Mouse (Mus musculus) testis, postnatal 14 days (tissue): Measurements from ENCODE around the gene Fuca1.
A peak's percentile ranks its signal among the peaks of the same experiment; 100 is the strongest.

Source experiments
- DNase-seq: peaks from one replicate; pipeline ENCODE4 v3.0.0; 2021; ENCODE audit warnings: low spot score

Gene Fuca1

GRCm38 (mm10) chr4:135889146-135889883, 31.2 kb upstream of the Fuca1 start:
- no peak for DNase-seq

DNA sequence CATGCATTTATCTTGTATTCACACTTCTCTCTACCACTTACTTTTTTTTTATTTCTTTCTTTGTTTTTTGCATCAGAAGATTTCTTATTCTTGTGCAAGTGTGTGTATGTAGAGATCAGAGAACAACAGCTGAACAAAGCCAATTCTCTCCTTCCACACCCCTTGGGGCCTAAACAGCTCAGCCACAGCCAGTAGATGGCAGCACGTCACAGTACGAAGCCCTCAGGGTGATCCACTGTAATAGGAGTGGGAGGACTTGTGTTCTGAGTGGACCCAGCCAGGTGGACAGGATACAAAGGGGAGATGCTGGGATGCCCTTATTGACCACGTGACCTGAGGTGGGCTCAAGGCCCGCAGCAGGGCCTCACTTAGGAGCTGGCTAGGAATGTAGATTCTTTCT, 30.7 kb upstream of the Fuca1 start:
- peak; percentile 53 for DNase-seq

DNA sequence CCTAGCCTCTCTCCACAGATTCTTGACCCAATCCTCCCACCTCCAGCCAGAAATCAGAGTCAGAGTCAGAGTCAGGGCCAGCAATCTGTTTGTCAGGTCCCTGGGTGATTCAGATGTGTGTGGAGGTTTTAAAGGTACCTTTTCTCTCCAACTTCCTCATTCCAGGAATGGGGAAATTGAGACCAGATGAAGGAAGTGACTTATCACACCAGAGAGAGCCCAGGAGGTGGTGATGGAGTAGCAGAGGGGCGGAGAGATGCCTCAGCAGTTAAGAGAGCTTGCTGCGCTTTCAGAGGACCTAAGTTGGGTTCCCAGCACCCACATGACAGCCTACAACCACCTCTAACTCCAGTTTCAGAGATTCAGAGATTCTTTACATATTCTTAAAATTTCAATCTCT, 29.0 kb upstream of the Fuca1 start:
- DNase-seq, result no peak

DNA sequence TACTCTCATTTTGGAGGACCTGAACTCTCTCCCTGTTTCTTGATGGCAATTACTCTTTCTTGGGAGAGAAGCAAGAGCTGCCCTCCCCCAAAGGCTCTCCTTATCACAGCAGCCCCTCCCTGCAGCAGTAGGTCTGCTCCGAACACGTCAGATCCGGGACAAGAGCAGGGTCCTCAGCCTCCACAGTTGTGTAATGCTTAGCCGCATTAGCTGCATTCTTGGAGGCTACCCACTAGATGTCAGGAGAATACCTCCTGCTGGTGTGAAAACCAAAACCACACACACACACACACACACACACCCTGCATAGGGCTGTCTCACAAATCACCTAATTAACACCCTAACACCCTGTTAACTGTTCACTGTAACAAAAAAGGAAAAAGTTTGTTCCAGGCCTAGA, 27.7 kb upstream of the Fuca1 start:
- DNase-seq, result no peak

DNA sequence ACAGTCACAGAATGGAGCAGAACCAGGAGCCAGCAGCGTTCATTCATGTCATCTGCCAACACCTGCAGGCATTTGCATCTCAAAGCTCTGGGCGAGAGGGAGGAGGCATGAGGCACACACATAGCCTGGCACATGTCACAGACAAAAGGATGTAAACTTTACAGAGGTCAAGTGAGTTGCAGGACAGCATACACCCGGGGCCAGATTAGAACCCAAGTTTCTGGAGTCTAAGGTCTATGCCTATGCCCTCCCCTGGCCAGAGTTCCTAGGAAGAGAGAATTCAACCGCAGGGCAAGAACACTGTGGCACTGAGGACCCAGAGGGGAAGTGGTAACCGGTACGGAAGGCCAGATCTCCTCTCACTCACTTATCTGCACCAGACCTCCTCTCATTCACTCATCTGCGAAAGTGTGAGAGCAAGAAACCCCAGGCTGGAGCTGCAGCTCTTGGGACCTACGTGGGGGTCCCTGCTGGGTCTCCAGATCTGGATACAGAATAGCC, 25.4 kb upstream of the Fuca1 start, which contains the start of gene Cnr2:
Cnr2 (plus strand) TSS at position 324 of the 501 bp plus-strand sequence.
- no peak for DNase-seq

DNA sequence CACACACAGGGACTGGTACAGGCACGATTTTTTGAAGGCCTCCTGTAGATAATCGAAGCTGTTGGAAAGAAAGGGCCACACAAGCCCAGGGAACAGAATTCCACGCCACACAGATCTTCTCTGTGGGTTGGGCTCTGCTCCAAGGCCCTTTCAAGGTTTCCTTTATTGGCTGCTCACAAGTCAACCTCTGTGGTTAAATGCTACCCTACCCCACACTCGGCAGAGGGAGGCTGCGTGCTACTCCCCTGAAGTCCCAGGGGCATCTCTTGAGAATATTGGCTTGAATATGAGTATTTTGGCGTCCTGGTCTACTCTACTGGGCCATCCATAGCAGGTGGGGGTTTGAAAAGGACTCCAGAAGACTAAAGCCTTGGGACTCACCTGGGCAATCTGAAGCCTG, 24.4 kb upstream of the Fuca1 start:
- no peak for DNase-seq

DNA sequence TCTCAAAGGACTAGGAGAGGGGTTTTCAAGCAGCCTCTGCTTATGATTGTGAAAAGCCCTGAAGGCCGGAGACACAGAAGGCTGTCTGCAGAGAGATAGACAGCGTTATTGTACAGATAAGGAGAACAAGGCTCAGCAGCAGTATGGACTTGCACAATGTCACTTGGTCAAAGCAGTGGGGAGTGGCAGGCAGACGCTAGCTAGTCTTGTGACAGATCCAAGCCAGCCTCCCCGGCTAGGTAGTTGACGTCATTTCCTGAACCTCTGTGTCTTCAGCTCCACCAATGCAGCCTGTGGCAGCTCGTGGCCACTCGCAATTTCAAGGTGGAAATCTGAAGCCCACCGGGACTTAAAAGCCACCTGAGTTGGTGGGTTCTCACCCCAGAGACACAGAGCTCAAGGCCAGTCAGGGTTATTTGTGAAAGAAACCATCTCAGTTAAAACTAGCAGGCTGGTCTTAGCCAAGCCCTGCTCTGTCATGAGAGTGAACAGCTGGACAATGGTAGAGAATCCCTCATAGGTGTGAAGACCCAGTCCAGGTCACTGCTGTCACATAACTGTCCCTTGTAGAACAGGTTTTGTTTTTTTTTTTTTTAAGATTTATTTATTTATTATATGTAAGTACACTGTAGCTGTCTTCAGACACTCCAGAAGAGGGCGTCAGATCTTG, 22.0 kb upstream of the Fuca1 start:
- no peak for DNase-seq

- no peak for DNase-seq
These were observed 21.5 kb upstream of the Fuca1 start for GRCm38 (mm10) chr4:135899050-135899448.

- DNase-seq, result no peak
These were observed 20.5 kb upstream of the Fuca1 start for GRCm38 (mm10) chr4:135900008-135900407.

DNA sequence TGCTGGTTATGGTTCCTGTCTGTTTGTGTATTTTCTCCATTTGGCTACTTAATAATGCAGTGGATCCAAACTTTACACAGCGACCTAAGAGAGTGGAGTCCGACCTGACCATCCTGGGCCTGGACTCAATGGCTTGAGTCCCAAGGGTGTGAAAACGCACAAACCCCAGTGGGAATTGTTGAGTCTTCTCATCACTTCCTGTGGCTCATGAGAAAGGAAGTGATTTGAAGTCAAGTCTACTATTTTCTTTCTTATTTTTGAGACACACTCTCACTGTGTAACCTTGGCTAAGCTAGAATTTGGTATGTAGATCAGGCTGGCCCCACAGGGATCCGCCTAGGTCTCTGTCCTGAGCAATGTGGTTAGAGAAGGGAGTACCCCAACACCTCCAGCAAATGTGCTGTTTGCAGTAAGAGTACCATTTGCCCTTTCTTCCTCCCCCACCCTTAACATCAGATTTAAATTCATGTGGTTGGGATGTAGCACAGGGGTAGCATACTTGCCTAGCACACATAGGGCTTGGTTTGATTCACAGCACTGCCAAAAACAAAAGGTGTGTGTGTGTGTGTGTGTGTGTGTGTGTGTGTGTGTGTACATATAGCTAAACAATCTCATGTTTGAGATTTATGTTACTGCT, 17.8 kb upstream of the Fuca1 start:
- no peak for DNase-seq

DNA sequence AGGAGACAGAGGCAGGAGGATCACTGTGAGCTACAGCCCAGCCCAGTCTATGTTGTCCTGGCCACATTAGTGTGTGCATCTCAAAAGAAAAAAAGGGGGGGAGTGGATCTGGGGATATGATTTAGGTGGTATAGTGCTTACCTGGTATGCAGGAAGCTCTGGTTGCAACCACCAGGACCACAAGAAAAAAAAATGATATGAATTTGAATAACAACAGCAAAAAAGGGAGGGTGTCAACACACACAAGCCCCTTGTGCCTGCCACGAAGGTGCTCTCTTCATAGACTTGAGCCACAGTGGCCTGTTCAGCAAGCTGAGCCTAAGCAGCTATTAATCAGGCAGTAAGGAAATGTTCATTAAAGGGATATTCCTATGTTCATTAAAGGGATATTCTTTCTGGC, 15.7 kb upstream of the Fuca1 start:
- DNase-seq, result no peak

DNA sequence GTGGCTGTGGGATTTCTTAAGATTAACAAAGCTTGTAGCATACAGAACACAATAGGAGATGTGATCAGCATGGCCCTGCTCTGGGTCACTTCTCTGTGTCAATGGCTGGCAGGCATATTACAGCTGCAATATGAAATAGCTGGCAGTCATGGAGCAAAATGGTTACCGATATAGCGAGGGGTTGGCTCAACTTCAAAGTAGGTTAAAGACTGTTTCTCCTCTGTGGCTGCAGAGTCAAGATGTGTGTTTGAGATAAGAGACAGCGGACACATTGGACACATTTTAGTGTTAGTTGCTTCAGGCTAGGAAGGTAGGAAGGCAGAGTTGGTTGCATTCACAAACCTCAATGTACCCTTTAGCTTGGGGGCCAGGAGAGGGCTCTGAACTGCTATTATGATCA, 13.9 kb upstream of the Fuca1 start:
- no peak for DNase-seq

DNA sequence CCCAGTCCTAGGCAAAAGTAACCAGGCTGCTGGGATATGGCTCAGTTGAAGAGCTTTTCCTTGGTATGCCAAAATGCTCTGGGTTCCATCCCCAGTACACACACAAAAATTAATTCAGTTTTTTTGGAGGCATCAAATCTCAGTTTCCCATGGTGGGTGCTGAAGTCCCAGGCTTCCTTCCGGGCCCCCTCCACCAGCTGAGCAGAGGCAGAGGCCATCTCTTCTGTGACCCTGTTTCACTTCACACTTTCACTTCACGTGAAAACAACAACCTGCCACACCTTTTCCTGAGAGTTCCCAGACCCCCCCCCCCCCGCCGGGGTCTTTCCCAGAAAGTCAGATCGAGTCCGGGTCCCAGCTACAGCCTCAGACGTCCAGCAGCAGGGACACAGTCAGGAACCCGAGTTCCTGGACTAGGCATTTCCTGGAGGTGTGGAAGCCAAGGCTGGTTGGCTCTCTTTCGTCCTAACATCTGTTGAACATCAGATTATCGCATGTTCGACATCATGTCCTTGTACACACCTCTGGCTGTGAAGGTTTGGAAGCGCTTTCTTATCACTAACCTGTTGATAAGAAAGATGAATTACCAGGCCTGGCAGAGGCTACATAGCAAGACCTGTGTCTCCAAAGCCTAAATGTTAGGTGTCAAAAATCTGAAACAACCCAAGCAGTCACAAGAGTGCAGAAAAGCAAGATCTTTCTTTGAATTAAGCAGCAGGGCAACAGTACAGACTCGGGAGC, 11.0 kb upstream of the Fuca1 start:
- DNase-seq, result no peak

DNA sequence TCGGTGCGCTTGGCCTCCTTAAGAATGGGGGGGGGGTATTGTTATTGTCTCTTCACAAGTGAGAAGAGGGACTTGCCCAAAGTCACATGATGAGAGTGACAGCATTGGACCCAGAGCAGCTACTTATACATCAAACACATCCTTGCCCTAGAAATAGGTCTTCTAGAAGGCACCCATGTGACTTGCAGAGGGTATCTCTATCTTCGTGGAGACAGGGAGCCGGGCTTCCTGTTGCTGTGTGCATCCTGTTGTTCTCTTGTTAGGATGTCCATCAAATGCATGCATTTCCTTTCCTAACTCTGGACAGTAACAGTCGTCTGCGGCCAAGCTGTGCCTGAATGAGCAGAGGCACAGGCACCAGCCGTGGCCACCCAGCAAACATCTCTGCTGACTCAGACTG, 9.0 kb upstream of the Fuca1 start:
- no peak for DNase-seq

GRCm38 (mm10) chr4:135912164-135912563, 8.4 kb upstream of the Fuca1 start:
- DNase-seq, result no peak

- DNase-seq, result no peak
These were observed 7.7 kb upstream of the Fuca1 start for GRCm38 (mm10) chr4:135912835-135913234.

DNA sequence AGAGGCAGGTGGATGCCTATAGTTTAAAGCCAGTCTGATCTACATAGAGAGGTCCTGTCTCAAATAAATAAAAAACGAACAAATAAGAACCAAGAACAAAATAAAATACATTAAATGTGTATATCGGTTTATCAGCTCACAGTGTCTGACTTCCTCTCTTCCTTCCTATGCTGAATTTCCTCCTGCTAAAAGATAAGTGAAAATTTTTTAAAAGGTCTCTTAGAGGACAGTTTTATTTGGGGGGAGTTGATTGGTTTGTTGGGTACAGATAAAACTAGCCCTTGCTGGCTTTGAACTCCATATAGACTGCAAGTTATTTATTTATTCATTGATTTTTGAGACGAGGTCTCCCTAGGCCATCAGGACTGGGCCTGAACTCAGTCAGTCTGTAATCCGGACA, 7.1 kb upstream of the Fuca1 start:
- no peak for DNase-seq

DNA sequence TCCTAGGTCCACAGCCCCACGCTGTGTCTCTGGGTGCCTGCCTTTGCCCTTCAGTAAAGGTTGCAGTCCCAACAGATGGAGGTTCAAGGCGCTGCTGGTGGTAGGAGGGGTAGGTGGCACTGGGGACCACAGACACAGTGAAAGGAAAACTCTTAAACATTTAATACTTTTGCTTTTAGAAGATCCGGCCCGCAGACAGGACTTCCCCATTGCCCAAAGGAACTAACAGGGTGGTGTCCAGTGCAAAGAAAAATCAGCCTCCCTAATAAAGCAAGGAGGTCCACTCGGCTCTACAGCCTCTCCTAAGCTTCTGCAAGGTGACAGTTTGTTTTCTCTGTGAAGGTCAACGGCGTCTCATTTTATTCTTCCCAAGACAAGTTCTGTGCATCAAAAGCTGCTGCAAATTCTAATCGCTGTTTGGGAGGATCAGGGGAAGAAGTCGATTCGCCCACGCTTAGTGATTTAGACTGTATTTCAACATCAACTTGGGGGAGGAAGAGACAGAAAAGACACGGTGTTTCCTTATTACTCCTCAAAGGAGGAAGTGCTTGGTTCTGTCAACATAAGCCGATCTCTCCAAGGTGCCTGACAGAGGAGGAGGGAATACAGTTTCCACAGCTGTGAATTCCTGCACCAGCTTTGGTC, 1.8 kb upstream of the Fuca1 start:
- no peak for DNase-seq

GRCm38 (mm10) chr4:135919280-135919639, 1.3 kb upstream of the Fuca1 start:
- DNase-seq, result no peak

GRCm38 (mm10) chr4:135921257-135922120, 954 bp downstream of the Fuca1 start:
- DNase-seq, result no peak

DNA sequence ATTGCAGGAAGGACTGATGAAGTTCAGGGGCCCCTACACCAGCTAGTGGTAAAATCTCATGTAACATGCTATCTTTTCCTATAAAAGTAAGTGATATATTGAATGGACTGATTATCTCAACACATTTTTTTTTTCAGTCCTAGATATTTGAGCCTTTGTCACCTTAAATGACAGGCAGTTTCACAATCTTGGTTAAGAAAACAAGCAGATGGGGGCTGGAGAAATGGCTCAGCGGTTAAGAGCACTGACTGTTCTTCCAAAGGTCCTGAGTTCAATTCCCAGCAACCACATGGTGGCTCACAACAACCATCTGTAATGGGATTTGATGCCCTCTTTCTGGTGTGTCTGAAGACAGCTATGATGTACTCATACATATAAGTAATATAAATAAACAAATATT, 1.7 kb downstream of the Fuca1 start:
- no peak for DNase-seq
